Mouse (Mus musculus): ENCODE data around the gene Ttc41.

GRCm38 (mm10) chr10:86788193-86788592 is 82.6 kb downstream of the Ttc41 start:
- TF ChIP-seq POLR2A (IDR thresholded peaks at IDR 0.05; ENCODE audit: insufficient read depth, low read length), result no peak
- no peak for TF ChIP-seq EP300 (IDR thresholded peaks at IDR 0.05; ENCODE audit: insufficient read depth, low read depth, low read length)
- no peak for TF ChIP-seq CTCF (IDR thresholded peaks at IDR 0.05; ENCODE audit: low read depth, low read length)

All from ES-Bruce4 (cell line).